Mouse (Mus musculus) heart, adult 18-20 months (tissue): Measurements from ENCODE around the gene Tas2r134. TPM values are rescaled to one million over a fixed set of nuclear protein-coding genes. Genes with fewer than 3 reads are reported as not detected.

ENCODE experiments used
- DNase-seq, 2 experiments: peaks; one replicate each; pipeline ENCODE4 v3.0.0; 2021 to 2022; ENCODE audit warnings: mixed read lengths in 1 of 2
- long read RNA-seq, 2 experiments: library from polyadenylated mRNA; stranded (forward); transcript quantifications; one replicate each; pipeline ENCODE4 v2.0.0; 2021
- total RNA-seq, 2 experiments: library from RNA; stranded (reverse); gene quantifications; 2 replicates each; pipeline ENCODE4 v1.2.3; 2021

Gene Tas2r134
- total RNA-seq: not detected
- long read RNA-seq, experiment 1: 0 reads
- long read RNA-seq, experiment 2: 0 reads

- no peak for DNase-seq
These were observed at the start of gene Tas2r134 for GRCm38 (mm10) chr2:51627211-51627610. Gene Tas2r134, plus strand, starts transcription at chr2:51627511.

- DNase-seq: no peak
These were observed 47.5 kb upstream of the Tas2r134 start for GRCm38 (mm10) chr2:51579767-51580166.

- no peak for DNase-seq
These were observed 43.0 kb upstream of the Tas2r134 start for GRCm38 (mm10) chr2:51584050-51585046.

- no peak for DNase-seq
These were observed 39.0 kb upstream of the Tas2r134 start for GRCm38 (mm10) chr2:51588336-51588735.

GRCm38 (mm10) chr2:51588895-51589294, 38.4 kb upstream of the Tas2r134 start:
- peak in 1 of 2 experiments; percentile 7 for DNase-seq

GRCm38 (mm10) chr2:51589627-51590026, 37.7 kb upstream of the Tas2r134 start:
- DNase-seq: no peak

GRCm38 (mm10) chr2:51590308-51590707, 37.0 kb upstream of the Tas2r134 start:
- DNase-seq: no peak

- no peak for DNase-seq
These were observed 35.2 kb upstream of the Tas2r134 start for GRCm38 (mm10) chr2:51592157-51592556.

GRCm38 (mm10) chr2:51599473-51600201, 27.7 kb upstream of the Tas2r134 start:
- DNase-seq: no peak

GRCm38 (mm10) chr2:51600202-51600487, 27.2 kb upstream of the Tas2r134 start:
- DNase-seq: no peak

- DNase-seq: no peak
These were observed 26.4 kb upstream of the Tas2r134 start for GRCm38 (mm10) chr2:51600873-51601272.

- no peak for DNase-seq
These were observed 17.0 kb upstream of the Tas2r134 start for GRCm38 (mm10) chr2:51610305-51610704.

GRCm38 (mm10) chr2:51610897-51611296, 16.4 kb upstream of the Tas2r134 start:
- DNase-seq: no peak

- no peak for DNase-seq
These were observed 13.6 kb upstream of the Tas2r134 start for GRCm38 (mm10) chr2:51613716-51614115.

- DNase-seq: no peak
These were observed 5.4 kb upstream of the Tas2r134 start for GRCm38 (mm10) chr2:51621931-51622330.

GRCm38 (mm10) chr2:51626007-51626406, 1.3 kb upstream of the Tas2r134 start:
- no peak for DNase-seq

GRCm38 (mm10) chr2:51631428-51631827, 4.1 kb downstream of the Tas2r134 start:
- no peak for DNase-seq

- no peak for DNase-seq
These were observed 10.4 kb downstream of the Tas2r134 start for GRCm38 (mm10) chr2:51637681-51638080.

- DNase-seq: no peak
These were observed 14.3 kb downstream of the Tas2r134 start for GRCm38 (mm10) chr2:51641635-51642034.

- no peak for DNase-seq
These were observed 16.2 kb downstream of the Tas2r134 start for GRCm38 (mm10) chr2:51643244-51644139.

GRCm38 (mm10) chr2:51647972-51648371, 20.7 kb downstream of the Tas2r134 start:
- DNase-seq: no peak

- DNase-seq: no peak
These were observed 22.6 kb downstream of the Tas2r134 start for GRCm38 (mm10) chr2:51649887-51650286.
